10 mouse cellular contexts compared by ENCODE assay signal in the genomic region with DNA sequence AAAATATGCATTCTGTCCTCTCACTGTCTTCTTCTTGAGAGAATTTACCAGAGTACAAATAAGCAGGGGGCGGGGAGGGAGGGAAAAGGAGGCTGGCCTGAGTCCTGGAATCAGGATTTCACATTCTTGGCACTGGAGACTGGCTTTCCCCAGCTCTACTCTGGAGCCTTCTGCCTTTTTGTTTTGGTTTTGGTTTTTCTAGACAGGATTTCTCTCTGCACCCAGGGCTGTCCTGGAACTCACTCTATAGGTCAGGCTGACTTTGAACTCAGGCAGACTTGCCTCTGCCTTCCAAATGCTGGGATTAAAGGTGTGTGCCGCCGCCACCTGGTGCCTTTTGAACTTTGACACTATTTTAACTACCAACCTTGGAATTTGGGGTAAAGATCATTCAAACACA. TPM values are rescaled to one million over a fixed set of nuclear protein-coding genes. Genes with fewer than 3 reads are reported as not detected.
DNase-seq lines count a peak whose midpoint lies in the region; ATAC-seq and TF ChIP-seq lines count a peak whose summit lies in the region.
"Had no signal": no experiment of that assay in that cellular context is flagged by ENCODE, and none has a peak within 500 bp of the region (broad histone marks: within the 10 kb centered on the region; RNA-seq: fewer than 3 reads in every experiment).

No protein-coding gene starts in this region.

- H3K4me1 ChIP-seq in heart, embryonic 11.5 days (ENCODE audit: control insufficient read depth, insufficient read depth, low read length), result 0 out of 2 replicates have a peak, but pooled peaks cover 7% of the 10 kb centered on the region
- H3K4me1 ChIP-seq in lung, embryonic 14.5 days (ENCODE audit: insufficient read depth), result no peaks in the 10 kb centered on the region

- no peaks in the 10 kb centered on the region for H3K36me3 ChIP-seq in heart, embryonic 11.5 days (ENCODE audit: control insufficient read depth, insufficient read depth, low read length)
- H3K36me3 ChIP-seq in lung, embryonic 14.5 days (ENCODE audit: insufficient read depth), result no peaks in the 10 kb centered on the region
- H3K36me3 ChIP-seq: forebrain, embryonic 15.5 days had no signal

- no peak for ATAC-seq in heart, embryonic 11.5 days (replicated peaks; ENCODE audit: insufficient number of reproducible peaks, low FRiP score, low TSS enrichment)
- ATAC-seq in lung, embryonic 14.5 days (ENCODE audit: insufficient read depth), result peak; percentile 52
- ATAC-seq: forebrain, embryonic 15.5 days had no signal

- H3K27me3 ChIP-seq in heart, embryonic 11.5 days (ENCODE audit: control insufficient read depth, insufficient read depth, low read length), result no peaks in the 10 kb centered on the region; the same call in 1 of the 2 replicates
- H3K27me3 ChIP-seq in lung, embryonic 14.5 days (ENCODE audit: insufficient read depth, low read length), result no peaks in the 10 kb centered on the region
- H3K27me3 ChIP-seq: forebrain, embryonic 15.5 days had no signal

- H3K4me3 ChIP-seq in heart, embryonic 11.5 days (ENCODE audit: low read depth, low read length), result no peak overlapping the region
- H3K4me3 ChIP-seq in lung, embryonic 14.5 days (ENCODE audit: low read depth, low read length), result no peak overlapping the region
- H3K4me3 ChIP-seq: forebrain, embryonic 15.5 days had no signal

- no peak overlapping the region for H3K27ac ChIP-seq in heart, embryonic 11.5 days (ENCODE audit: low read depth, low read length)
- H3K27ac ChIP-seq in lung, embryonic 14.5 days (ENCODE audit: low read depth), result 0 out of 2 replicates have a peak overlapping the region, but pooled peaks have one; percentile 33
- H3K27ac ChIP-seq: forebrain, embryonic 15.5 days had no signal

- no peak overlapping the region for H3K4me2 ChIP-seq in heart, embryonic 11.5 days
- H3K4me2 ChIP-seq in lung, embryonic 14.5 days, result no peak overlapping the region
- H3K4me2 ChIP-seq: forebrain, embryonic 15.5 days had no signal

- H3K9me3 ChIP-seq in heart, embryonic 11.5 days (replicated peaks; ENCODE audit: control insufficient read depth, low read length), result no peaks in the 10 kb centered on the region
- H3K9me3 ChIP-seq in lung, embryonic 14.5 days (ENCODE audit: low read depth, low read length), result no peaks in the 10 kb centered on the region
- H3K9me3 ChIP-seq: forebrain, embryonic 15.5 days had no signal

- H3K9ac ChIP-seq in heart, embryonic 11.5 days (ENCODE audit: low read depth, low read length), result no peak overlapping the region
- H3K9ac ChIP-seq in lung, embryonic 14.5 days, result no peak overlapping the region
- H3K9ac ChIP-seq: forebrain, embryonic 15.5 days had no signal

- DNase-seq in heart, adult 11 months, result peak; percentile 93
- DNase-seq in lung, embryonic 14.5 days, result peak; percentile 73
- DNase-seq in lung, adult 18-20 months, result no peak
- peak; percentile 58 for DNase-seq in brain, embryonic 14.5 days (ENCODE audit: low read depth)
- DNase-seq in kidney, postnatal 36 days, result peak; percentile 38 to 43
- DNase-seq in left cerebral cortex, adult 18-20 months (ENCODE audit: low spot score in 2 of 2), result no peak
- DNase-seq in frontal cortex, adult 2 months (ENCODE audit: extremely low spot score in 1 of 2, low spot score in 1 of 2), result no peak
- DNase-seq: embryo, embryonic 11 days had no signal

- no peak for TF ChIP-seq CTCF in lung, embryonic 14.5 days (IDR thresholded peaks at IDR 0.05; ENCODE audit: low read depth)
- no peak for TF ChIP-seq CTCF in brain, embryonic 14.5 days (IDR thresholded peaks at IDR 0.05; ENCODE audit: borderline replicate concordance, extremely low read depth, insufficient read depth, insufficient read length)

- 68% methylated on average over 3 of the region's 3 CpGs for WGBS in heart, embryonic 11.5 days (ENCODE audit: insufficient replicate concordance)
- 68% methylated on average over 3 of the region's 3 CpGs for WGBS in lung, embryonic 14.5 days

- no peak for TF ChIP-seq POLR2A in brain, embryonic 14.5 days (IDR thresholded peaks at IDR 0.05; ENCODE audit: borderline replicate concordance, extremely low read depth, insufficient read depth, insufficient read length, poor library complexity, severe bottlenecking)

RNA-seq across cellular contexts. Expression of gene Gtf2a1, which starts 48.1 kb away (rescaled TPM):
- polyA plus RNA-seq in heart, embryonic 11.5 days (2014; fragmentation: Nextera tagmentation; extraction: Ambion mirVana), result 26.4 and 32.0 TPM in 2 replicates
- 36.1 and 38.2 TPM in 2 replicates for polyA plus RNA-seq in lung, embryonic 14.5 days (2014; fragmentation: Nextera tagmentation; extraction: Ambion mirVana)
- 27.1 and 35.5 TPM in 2 replicates for polyA plus RNA-seq in brain, embryonic 14.5 days (2012; rRNA removed)
- total RNA-seq in left cerebral cortex, adult 18-20 months (2021), result 10 to 100 TPM; 47.8 to 49.3 TPM
- 26.9 TPM in 2 replicates for polyA plus RNA-seq in frontal cortex, adult 2 months (2012; rRNA removed)

Comparison
In these comparisons a context has a peak if more than half of its experiments do, and no peak if none do; other contexts are left out.
1. DNase-seq: peak in heart, adult 11 months (single experiment), lung, embryonic 14.5 days (single experiment), brain, embryonic 14.5 days (single experiment) and kidney, postnatal 36 days (2 of 2); none in lung, adult 18-20 months (0 of 2), left cerebral cortex, adult 18-20 months (0 of 2) and frontal cortex, adult 2 months (0 of 2).